Mouse (Mus musculus) spleen, adult 2 months (tissue): Measurements from ENCODE around the gene Cd300lg. TPM values are rescaled to one million over a fixed set of nuclear protein-coding genes. Genes with fewer than 3 reads are reported as not detected.

Experiments used
- DNase-seq, 2 experiments: peaks; one replicate each; pipeline versions ENCODE4 v3.0.0 to v3.0.0-alpha.2; 2012 to 2021; ENCODE audit warnings: low spot score in 2 of 2, low read depth in 1 of 2
- H3K27ac ChIP-seq: fragments of 200-500 bp; 2 replicates; pipeline ENCODE4 v1.5.1; 2012; ENCODE audit warnings: low read length, inconsistent platforms; ENCODE audit not compliant: insufficient read depth
- H3K27me3 ChIP-seq: fragments of 200-500 bp; 2 replicates; pipeline ENCODE4 v1.6.1; 2012; ENCODE audit warnings: mild to moderate bottlenecking, moderate library complexity, low read length, inconsistent platforms; ENCODE audit not compliant: control insufficient read depth, insufficient read depth
- H3K36me3 ChIP-seq: fragments of 200-500 bp; 2 replicates; pipeline ENCODE4 v1.6.1; 2012; ENCODE audit warnings: mild to moderate bottlenecking, low read length, inconsistent platforms; ENCODE audit not compliant: control insufficient read depth, insufficient read depth
- H3K4me1 ChIP-seq: fragments of 200-500 bp; 2 replicates; pipeline ENCODE4 v1.6.1; 2011; ENCODE audit warnings: inconsistent platforms; ENCODE audit not compliant: control insufficient read depth, insufficient read depth, insufficient read length
- H3K4me3 ChIP-seq: fragments of 200-500 bp; 2 replicates; pipeline ENCODE4 v1.5.1; 2011; ENCODE audit warnings: mild to moderate bottlenecking, inconsistent platforms; ENCODE audit not compliant: insufficient read depth, insufficient read length; ENCODE audit errors: extremely low read depth
- CTCF ChIP-seq: fragments of 200-500 bp; IDR thresholded peaks from 2 replicates; pipeline ENCODE4 v1.5.1; 2011; ENCODE audit warnings: mild to moderate bottlenecking, inconsistent platforms; ENCODE audit not compliant: insufficient read depth, insufficient read length, insufficient replicate concordance; ENCODE audit errors: extremely low read depth
- POLR2A ChIP-seq: fragments of 200-500 bp; IDR thresholded peaks from 2 replicates; pipeline ENCODE4 v1.6.1; 2011; ENCODE audit warnings: low read depth, low read length, inconsistent platforms
- WGBS: fragments of 180-500 bp; shearing (Covaris S2); methylation state at CpG from one replicate; pipeline ENCODE4 v1.1.7; 2018; 5-methylcytosine and 5-hydroxymethylcytosine counted together
- polyA plus RNA-seq: library from polyadenylated mRNA; depleted of rRNA; stranded (reverse); fragments of >200 nt; gene quantifications from 2 replicates; pipeline ENCODE4 v1.2.3, GENCODE M21; 2012

Cd300lg gene
- polyA plus RNA-seq, 1 experiment, result 12.8 TPM

DNA sequence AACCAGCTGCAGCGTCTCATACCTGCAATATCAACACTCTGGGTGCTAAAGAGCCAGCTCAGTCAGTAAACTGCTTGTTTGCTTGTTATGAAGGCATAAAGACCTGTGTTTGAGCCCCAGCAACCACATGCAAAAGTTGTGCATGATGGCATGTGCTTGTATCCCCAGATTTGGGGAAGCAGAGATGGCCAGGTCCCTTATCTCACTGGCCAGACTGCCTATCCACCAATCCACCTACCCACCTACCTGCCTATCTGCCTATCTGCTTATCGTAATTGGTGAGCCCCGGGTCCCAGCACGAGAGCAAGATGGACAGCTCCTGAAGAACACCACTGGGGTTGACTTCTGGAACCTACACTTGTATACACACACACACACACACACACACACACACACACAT, 12.0 kb upstream of the Cd300lg start:
- Histone ChIP-seq H3K27me3 (peaks cover 11% of the 10 kb centered on the region), H3K4me1 (peaks cover 4% of the 10 kb centered on the region; the same call in 1 of the 2 replicates), H3K27ac (no peak overlapping the region), H3K4me3 (no peak overlapping the region), H3K36me3 (no peaks in the 10 kb centered on the region)
- no peak for TF ChIP-seq POLR2A
- TF ChIP-seq CTCF, result no peak
- WGBS, result 70% methylated on average over 4 of the region's 4 CpGs
- DNase-seq, result no peak

GRCm38 (mm10) chr11:102029966-102030365, 11.3 kb upstream of the Cd300lg start:
- WGBS, result 53% methylated on average over 7 of the region's 7 CpGs
- TF ChIP-seq POLR2A (no peak), CTCF (no peak)
- H3K4me1 ChIP-seq, result peaks cover 4% of the 10 kb centered on the region; the same call in 1 of the 2 replicates
- H3K4me3 ChIP-seq, result no peak overlapping the region
- peaks cover 11% of the 10 kb centered on the region for H3K27me3 ChIP-seq
- no peak for DNase-seq
- no peak overlapping the region for H3K27ac ChIP-seq
- no peaks in the 10 kb centered on the region for H3K36me3 ChIP-seq

GRCm38 (mm10) chr11:102031149-102031548, 10.2 kb upstream of the Cd300lg start:
- peaks cover 11% of the 10 kb centered on the region for H3K27me3 ChIP-seq

GRCm38 (mm10) chr11:102033055-102033591, 8.2 kb upstream of the Cd300lg start:
- H3K4me1 ChIP-seq, result no peaks in the 10 kb centered on the region
- no peak for DNase-seq
- no peaks in the 10 kb centered on the region for H3K36me3 ChIP-seq
- WGBS, result 93% methylated on average over 12 of the region's 12 CpGs
- H3K4me3 ChIP-seq, result no peak overlapping the region
- H3K27ac ChIP-seq, result no peak overlapping the region
- no peaks in the 10 kb centered on the region for H3K27me3 ChIP-seq
- TF ChIP-seq CTCF, result no peak
- no peak for TF ChIP-seq POLR2A

More at GRCm38 (mm10) chr11:102031149-102031548, 10.2 kb upstream of the Cd300lg start:
- DNase-seq, result no peak
- H3K4me3 ChIP-seq, result no peak overlapping the region
- 81% methylated on average over 7 of the region's 7 CpGs for WGBS
- H3K27ac ChIP-seq, result no peak overlapping the region
- no peaks in the 10 kb centered on the region for H3K36me3 ChIP-seq
- TF ChIP-seq POLR2A (no peak), CTCF (no peak)
- peaks cover 4% of the 10 kb centered on the region; the same call in 1 of the 2 replicates for H3K4me1 ChIP-seq

- Histone ChIP-seq H3K4me3 (no peak overlapping the region), H3K27me3 (no peaks in the 10 kb centered on the region), H3K36me3 (no peaks in the 10 kb centered on the region), H3K4me1 (no peaks in the 10 kb centered on the region), H3K27ac (no peak overlapping the region)
- no peak for DNase-seq
- WGBS, result 87% methylated on average over 8 of the region's 8 CpGs
- TF ChIP-seq CTCF (no peak), POLR2A (no peak)
Observed at GRCm38 (mm10) chr11:102034887-102035286, 6.4 kb upstream of the Cd300lg start.

DNA sequence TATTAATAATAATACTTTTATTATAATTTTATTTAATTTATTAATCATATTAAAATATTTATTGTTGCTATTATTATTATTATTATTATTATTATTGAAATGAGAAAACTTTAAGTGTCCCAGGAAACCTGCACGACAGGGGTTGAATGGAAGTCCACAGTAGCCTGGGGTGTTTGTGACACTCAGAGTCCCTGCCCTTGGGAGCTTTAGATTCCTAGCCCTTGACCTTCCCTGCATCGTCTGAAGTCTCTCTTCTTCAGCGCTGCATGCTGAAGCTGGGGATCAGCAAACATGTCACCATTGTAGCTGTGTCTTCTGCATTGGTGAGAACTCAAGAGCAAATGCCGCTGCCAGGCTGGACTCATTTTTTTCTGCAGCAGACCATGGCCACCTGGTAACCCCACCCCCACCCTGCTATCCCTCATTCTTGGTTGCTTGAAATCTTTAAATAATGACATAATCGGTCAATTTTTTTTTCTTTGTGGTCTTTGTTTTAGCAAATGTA, 5.8 kb upstream of the Cd300lg start:
- H3K4me3 ChIP-seq, result no peak overlapping the region
- H3K36me3 ChIP-seq, result no peaks in the 10 kb centered on the region
- TF ChIP-seq POLR2A (no peak), CTCF (no peak)
- no peak overlapping the region for H3K27ac ChIP-seq
- no peaks in the 10 kb centered on the region for H3K27me3 ChIP-seq
- no peak for DNase-seq
- 88% methylated on average over 5 of the region's 5 CpGs for WGBS
- no peaks in the 10 kb centered on the region for H3K4me1 ChIP-seq

- no peak for TF ChIP-seq CTCF
Observed at GRCm38 (mm10) chr11:102036336-102036735, 5.0 kb upstream of the Cd300lg start.

More at GRCm38 (mm10) chr11:102036336-102036735, 5.0 kb upstream of the Cd300lg start:
- H3K4me1 ChIP-seq, result no peaks in the 10 kb centered on the region
- H3K36me3 ChIP-seq, result no peaks in the 10 kb centered on the region
- WGBS, result 89% methylated on average over 7 of the region's 7 CpGs
- no peak for DNase-seq
- H3K4me3 ChIP-seq, result no peak overlapping the region
- no peaks in the 10 kb centered on the region for H3K27me3 ChIP-seq
- H3K27ac ChIP-seq, result no peak overlapping the region
